Mouse (Mus musculus) forebrain, embryonic 11.5 days (tissue): Measurements from ENCODE around the gene Dars. TPM values are rescaled to one million over a fixed set of nuclear protein-coding genes. Genes with fewer than 3 reads are reported as not detected.

Experiments
- ATAC-seq: fragments of 200-750 bp; cut with Nextera tagmentation; replicated peaks from 2 replicates; pipeline ENCODE4 v1.8.0; 2017; ENCODE audit warnings: moderate TSS enrichment; ENCODE audit not compliant: low FRiP score
- DNase-seq: peaks from one replicate; pipeline ENCODE4 v3.0.0-alpha.2; 2017; ENCODE audit warnings: low spot score
- H3K27ac ChIP-seq: fragments of 300-500 bp; sonication (generic); 2 replicates; pipeline ENCODE4 v1.5.1; 2014; ENCODE audit warnings: low read depth, low read length
- H3K27me3 ChIP-seq: fragments of 300-500 bp; sonication (generic); 2 replicates; pipeline ENCODE4 v1.6.1; 2014; ENCODE audit warnings: mild to moderate bottlenecking, low read length, mixed read lengths; ENCODE audit not compliant: control insufficient read depth, insufficient read depth
- H3K36me3 ChIP-seq: fragments of 300-500 bp; sonication (generic); 2 replicates; pipeline ENCODE4 v1.6.1; 2014; ENCODE audit warnings: mild to moderate bottlenecking, low read length, moderate library complexity, mixed read lengths; ENCODE audit not compliant: control insufficient read depth, insufficient read depth
- H3K4me1 ChIP-seq: fragments of 300-500 bp; sonication (generic); replicated peaks from 2 replicates; pipeline ENCODE4 v1.6.1; 2014; ENCODE audit warnings: low read length, mixed read lengths; ENCODE audit not compliant: control insufficient read depth, insufficient read depth
- H3K4me2 ChIP-seq: fragments of 300-500 bp; sonication (generic); 2 replicates; pipeline ENCODE4 v1.6.1; 2014; ENCODE audit warnings: low read depth, mild to moderate bottlenecking, low read length, moderate library complexity, mixed read lengths; ENCODE audit not compliant: severe bottlenecking
- H3K4me3 ChIP-seq: fragments of 300-500 bp; sonication (generic); 2 replicates; pipeline ENCODE4 v1.5.1; 2014; ENCODE audit warnings: low read depth, low read length
- H3K9ac ChIP-seq: fragments of 300-500 bp; sonication (generic); 2 replicates; pipeline ENCODE4 v1.6.1; 2014; ENCODE audit warnings: low read length
- H3K9me3 ChIP-seq: fragments of 300-500 bp; sonication (generic); 2 replicates; pipeline ENCODE4 v1.6.1; 2016; ENCODE audit warnings: low read length, mixed read lengths; ENCODE audit not compliant: control insufficient read depth
- WGBS: fragments of 180-500 bp; shearing (Covaris S2); extraction: QIAGEN DNeasy Blood & Tissue Kit; methylation state at CpG from one replicate; pipeline ENCODE4 v1.1.7; 2014; 5-methylcytosine and 5-hydroxymethylcytosine counted together
- polyA plus RNA-seq: library from polyadenylated mRNA; unstranded; fragments of >200 nt; fragmentation: Nextera tagmentation; extraction: Ambion mirVana; gene quantifications from 2 replicates; pipeline ENCODE4 v1.2.1, GENCODE M21; 2014

Gene Dars
- polyA plus RNA-seq, 1 experiment from 2014 or later = 130 TPM

GRCm38 (mm10) chr1:128314665-128315064 is 102.5 kb downstream of the Dars start:
- 78% methylated on average over 4 of the region's 4 CpGs for WGBS
- Histone ChIP-seq H3K4me3 (no peak overlapping the region), H3K27ac (no peak overlapping the region), H3K27me3 (no peaks in the 10 kb centered on the region), H3K36me3 (no peaks in the 10 kb centered on the region), H3K9me3 (no peaks in the 10 kb centered on the region), H3K9ac (no peak overlapping the region), H3K4me2 (no peak overlapping the region), H3K4me1 (no peaks in the 10 kb centered on the region)
- DNase-seq = no peak
- ATAC-seq = no peak

Other genes with a start within 250 kb of the Dars start
- 59.8 and 72.6 TPM in 2 replicates for gene Ubxn4, start 173.4 kb downstream of the Dars start, polyA plus RNA-seq
- gene Lct, start 89.0 kb downstream of the Dars start, polyA plus RNA-seq = 0.16 and 0.21 TPM in 2 replicates
- gene Mcm6, start 57.7 kb downstream of the Dars start, polyA plus RNA-seq = 343 and 344 TPM in 2 replicates
- 9.0 and 10.0 TPM in 2 replicates for gene Cxcr4, start 174.9 kb upstream of the Dars start, polyA plus RNA-seq